Mouse (Mus musculus) heart, embryonic 14.5 days (tissue): Measurements from ENCODE around the gene Kirrel. TPM values are rescaled to one million over a fixed set of nuclear protein-coding genes. Genes with fewer than 3 reads are reported as not detected.

Experiments
- ATAC-seq: fragments of 200-750 bp; cut with Nextera tagmentation; 2 replicates; pipeline ENCODE4 v1.8.0; 2017; ENCODE audit warnings: low read depth, moderate TSS enrichment; ENCODE audit not compliant: insufficient number of reproducible peaks, insufficient read depth, low FRiP score
- H3K27ac ChIP-seq, 2 experiments: fragments of 200-500 bp in 1 of 2; fragments of 300-500 bp in 1 of 2; sonication (generic) in 1 of 2; replicated peaks in 1 of 2; 2 replicates each; pipeline ENCODE4 v1.5.1; 2012 to 2014; ENCODE audit warnings: low read depth in 2 of 2, low read length in 2 of 2, control low read depth in 1 of 2, mild to moderate bottlenecking in 1 of 2, mixed read lengths in 1 of 2; ENCODE audit not compliant: control insufficient read depth in 1 of 2, insufficient read depth in 1 of 2
- H3K27me3 ChIP-seq: fragments of 300-500 bp; sonication (generic); 2 replicates; pipeline ENCODE4 v1.6.1; 2014; ENCODE audit warnings: mild to moderate bottlenecking, low read length, control low read depth; ENCODE audit not compliant: control insufficient read depth, insufficient read depth
- H3K36me3 ChIP-seq: fragments of 300-500 bp; sonication (generic); 2 replicates; pipeline ENCODE4 v1.6.1; 2014; ENCODE audit warnings: mild to moderate bottlenecking, control low read depth, low read length, mixed read lengths; ENCODE audit not compliant: control insufficient read depth, insufficient read depth
- H3K4me1 ChIP-seq, 2 experiments: fragments of 200-500 bp in 1 of 2; fragments of 300-500 bp in 1 of 2; sonication (generic) in 1 of 2; 2 replicates each; pipeline ENCODE4 v1.6.1; 2012 to 2014; ENCODE audit warnings: low read length in 2 of 2, control low read depth in 1 of 2, mixed read lengths in 1 of 2; ENCODE audit not compliant: control insufficient read depth in 2 of 2, insufficient read depth in 2 of 2
- H3K4me2 ChIP-seq: fragments of 300-500 bp; sonication (generic); 2 replicates; pipeline ENCODE4 v1.6.1; 2014; ENCODE audit warnings: mild to moderate bottlenecking, low read length
- H3K4me3 ChIP-seq, 2 experiments: fragments of 200-500 bp in 1 of 2; fragments of 300-500 bp in 1 of 2; sonication (generic) in 1 of 2; 2 replicates each; pipeline ENCODE4 v1.5.1; 2012 to 2014; ENCODE audit warnings: low read length in 2 of 2, mild to moderate bottlenecking in 2 of 2, control low read depth in 1 of 2, low read depth in 1 of 2, moderate library complexity in 1 of 2; ENCODE audit not compliant: control insufficient read depth in 1 of 2, insufficient read depth in 1 of 2
- H3K9ac ChIP-seq: fragments of 300-500 bp; sonication (generic); 2 replicates; pipeline ENCODE4 v1.6.1; 2014; ENCODE audit warnings: mild to moderate bottlenecking, low read length
- H3K9me3 ChIP-seq: fragments of 300-500 bp; sonication (generic); 2 replicates; pipeline ENCODE4 v1.6.1; 2016; ENCODE audit warnings: low read length, control low read depth; ENCODE audit not compliant: control insufficient read depth
- WGBS: fragments of 180-500 bp; shearing (Covaris S2); extraction: QIAGEN DNeasy Blood & Tissue Kit; methylation state at CpG from one replicate; pipeline ENCODE4 v1.1.7; 2014; 5-methylcytosine and 5-hydroxymethylcytosine counted together
- polyA plus RNA-seq: library from polyadenylated mRNA; unstranded; fragments of >200 nt; fragmentation: Nextera tagmentation; extraction: Ambion mirVana; gene quantifications from 2 replicates; pipeline ENCODE4 v1.2.1, GENCODE M21; 2014

The Kirrel gene
- polyA plus RNA-seq, 1 experiment from 2014 or later, result 7.3 TPM

DNA sequence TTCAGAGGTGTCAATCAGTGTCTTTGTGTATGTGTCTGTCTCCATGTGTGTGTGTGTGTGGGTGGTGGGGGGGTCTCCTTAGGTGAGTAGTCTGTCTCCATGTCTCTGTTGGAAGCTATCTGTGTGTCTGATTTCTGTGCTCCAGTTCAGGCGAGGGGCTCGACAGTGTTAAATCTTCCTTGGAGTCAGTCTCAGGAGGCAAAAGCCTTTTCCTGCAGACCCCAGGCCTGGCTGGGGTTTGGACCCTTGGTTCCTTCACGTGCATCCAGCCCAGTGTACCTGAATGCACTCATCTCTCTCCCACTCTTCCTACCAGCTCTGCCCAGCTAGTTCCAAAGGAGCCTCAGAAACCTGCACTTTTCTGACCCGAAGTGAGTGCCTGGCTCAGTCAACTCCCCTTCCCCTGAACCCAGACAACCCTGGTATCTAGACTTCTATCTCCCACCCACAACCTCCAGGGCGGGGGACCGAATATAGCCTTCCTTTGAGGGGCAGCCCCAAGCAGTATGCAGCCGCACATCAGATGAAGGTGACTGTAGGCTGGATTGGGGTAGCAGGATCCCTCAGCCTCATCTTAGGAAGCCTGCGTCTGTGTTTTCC, 961 bp downstream of the Kirrel start:
- H3K27me3 ChIP-seq, result no peaks in the 10 kb centered on the region; the same call in 1 of the 2 replicates
- no peaks in the 10 kb centered on the region for H3K36me3 ChIP-seq
- no peak for ATAC-seq
- H3K9ac ChIP-seq, result peak overlapping the region; percentile 91
- peak overlapping the region; percentile 75 to 82 for H3K27ac ChIP-seq
- peaks cover 23 to 45% of the 10 kb centered on the region in 2 experiments for H3K4me1 ChIP-seq
- H3K9me3 ChIP-seq, result no peaks in the 10 kb centered on the region
- WGBS, result 1% methylated on average over 8 of the region's 8 CpGs
- H3K4me2 ChIP-seq, result peak overlapping the region; percentile 91
- peak overlapping the region; percentile 74 to 83 for H3K4me3 ChIP-seq

DNA sequence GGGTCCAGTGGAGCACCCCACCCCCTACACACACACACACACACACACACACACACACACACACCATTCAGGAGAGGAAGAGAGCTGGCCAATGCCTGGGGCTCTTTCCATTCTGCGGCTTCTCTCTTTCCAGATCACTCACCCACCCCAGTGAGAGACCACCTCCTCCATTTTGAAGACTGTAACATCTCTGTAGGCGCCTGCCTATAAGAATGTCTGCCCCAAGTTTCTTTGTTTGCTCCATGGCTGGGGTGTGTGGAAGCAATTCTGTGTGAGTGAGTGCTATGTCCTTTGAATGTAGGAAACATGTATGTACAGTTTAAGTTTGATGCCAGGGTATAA, 1.5 kb downstream of the Kirrel start:
- 5% methylated on average over 2 of the region's 2 CpGs for WGBS
- H3K27me3 ChIP-seq, result no peaks in the 10 kb centered on the region; the same call in 1 of the 2 replicates
- peak overlapping the region; percentile 74 to 83 for H3K4me3 ChIP-seq
- H3K36me3 ChIP-seq, result no peaks in the 10 kb centered on the region
- H3K9me3 ChIP-seq, result no peaks in the 10 kb centered on the region
- no peak for ATAC-seq
- peak overlapping the region; percentile 75 to 82 for H3K27ac ChIP-seq
- peaks cover 27 to 50% of the 10 kb centered on the region in 2 experiments for H3K4me1 ChIP-seq
- H3K9ac ChIP-seq, result peak overlapping the region; percentile 91
- H3K4me2 ChIP-seq, result peak overlapping the region; percentile 91

DNA sequence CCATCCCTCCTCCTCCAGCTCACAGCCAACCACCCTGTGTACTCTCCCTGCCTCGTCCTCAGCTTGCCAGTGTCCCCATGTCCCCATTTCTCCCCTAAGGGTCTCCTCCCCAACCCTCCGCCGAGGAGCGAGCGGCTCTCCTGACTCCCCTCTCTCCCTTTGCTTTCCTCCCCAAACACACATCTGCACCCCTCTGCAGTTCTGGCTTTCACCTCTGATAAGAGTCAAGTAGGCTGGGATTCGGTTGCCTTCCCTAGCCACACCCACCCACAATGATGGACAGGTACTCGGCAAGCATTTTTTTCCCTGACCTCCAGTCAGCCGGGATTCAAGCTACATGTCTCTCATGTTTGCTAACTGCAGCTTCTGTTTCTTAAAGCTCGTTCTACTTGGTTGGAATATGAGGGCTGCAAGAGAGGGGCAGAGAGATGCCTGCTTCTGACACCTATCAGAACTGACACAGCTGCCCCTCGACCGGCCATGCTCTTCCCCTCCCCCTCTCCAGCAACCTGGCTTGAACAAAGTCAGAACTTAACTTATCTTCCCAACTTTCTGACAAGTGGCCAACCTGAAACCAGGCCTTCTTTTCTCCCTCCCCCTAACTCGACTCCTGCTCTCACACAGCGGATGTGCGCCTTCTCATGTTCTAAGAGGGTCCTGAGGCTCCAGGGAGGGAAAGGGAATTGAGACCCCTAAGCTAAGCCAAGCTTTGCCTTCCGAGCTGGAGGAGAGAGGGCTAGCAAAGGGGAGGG, 2.0 kb downstream of the Kirrel start:
- H3K4me1 ChIP-seq, result peaks cover 32 to 55% of the 10 kb centered on the region in 2 experiments
- H3K27ac ChIP-seq, result peak overlapping the region; percentile 75 to 82
- no peaks in the 10 kb centered on the region for H3K9me3 ChIP-seq
- H3K36me3 ChIP-seq, result no peaks in the 10 kb centered on the region
- H3K4me2 ChIP-seq, result peak overlapping the region; percentile 91
- peak overlapping the region; percentile 74 to 83 for H3K4me3 ChIP-seq
- 0% methylated on average over 15 of the region's 15 CpGs for WGBS
- no peaks in the 10 kb centered on the region; the same call in 1 of the 2 replicates for H3K27me3 ChIP-seq
- peak overlapping the region; percentile 91 for H3K9ac ChIP-seq
- 0 out of 2 replicates have a peak, but pooled peaks have one; percentile 8 for ATAC-seq

DNA sequence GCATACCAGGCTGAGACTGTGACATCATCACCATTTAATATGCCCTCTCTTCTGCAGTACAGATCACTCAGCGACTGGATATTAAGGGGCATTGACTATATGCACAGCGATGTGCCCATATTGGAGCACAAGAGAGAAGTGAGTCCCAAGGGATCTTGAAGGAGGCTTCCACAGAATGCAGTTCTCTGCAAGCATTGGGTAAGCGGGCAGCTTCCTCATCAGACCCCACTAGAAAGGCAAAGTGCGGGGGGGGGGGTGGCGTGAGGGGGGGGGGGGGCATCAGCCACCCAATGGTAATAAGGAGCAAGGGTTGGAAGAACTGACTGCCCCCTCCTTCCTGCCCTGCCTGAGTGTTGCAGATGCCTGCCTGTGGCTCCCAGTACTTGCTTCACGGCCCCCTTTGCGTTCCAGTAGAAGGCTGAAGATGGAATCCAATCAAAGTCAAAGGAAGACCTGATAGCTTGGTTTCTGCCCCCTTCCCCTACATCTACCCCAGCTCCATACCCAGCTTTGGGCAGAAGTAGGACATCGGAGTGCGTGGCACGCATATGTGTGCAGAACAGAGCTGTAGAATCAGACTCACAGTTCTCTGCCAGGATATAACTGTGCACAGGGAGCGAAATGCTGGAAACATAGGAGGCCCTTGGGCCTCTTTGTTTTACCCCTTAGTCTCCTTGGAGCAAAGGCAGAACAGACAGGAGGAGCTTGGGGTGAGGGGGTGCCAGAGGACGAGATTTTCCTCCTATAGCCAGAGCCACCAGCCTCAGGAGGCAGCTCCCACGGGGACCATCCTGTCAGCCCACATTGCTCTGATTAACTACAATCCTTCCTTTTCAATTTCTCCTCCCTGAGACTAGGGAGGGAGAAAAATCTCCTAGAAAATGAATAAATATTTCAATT, 3.1 kb downstream of the Kirrel start:
- peaks cover 34 to 61% of the 10 kb centered on the region in 2 experiments for H3K4me1 ChIP-seq
- ATAC-seq, result no peak
- WGBS, result 31% methylated on average over 13 of the region's 13 CpGs
- peak overlapping the region; percentile 53 to 82 for H3K27ac ChIP-seq
- no peaks in the 10 kb centered on the region; the same call in 1 of the 2 replicates for H3K27me3 ChIP-seq
- peak overlapping the region; percentile 91 for H3K9ac ChIP-seq
- H3K4me3 ChIP-seq, result peak overlapping the region; percentile 74 to 83
- peak overlapping the region; percentile 91 for H3K4me2 ChIP-seq
- H3K36me3 ChIP-seq, result 0 out of 2 replicates have a peak, but pooled peaks cover 5% of the 10 kb centered on the region
- H3K9me3 ChIP-seq, result no peaks in the 10 kb centered on the region

DNA sequence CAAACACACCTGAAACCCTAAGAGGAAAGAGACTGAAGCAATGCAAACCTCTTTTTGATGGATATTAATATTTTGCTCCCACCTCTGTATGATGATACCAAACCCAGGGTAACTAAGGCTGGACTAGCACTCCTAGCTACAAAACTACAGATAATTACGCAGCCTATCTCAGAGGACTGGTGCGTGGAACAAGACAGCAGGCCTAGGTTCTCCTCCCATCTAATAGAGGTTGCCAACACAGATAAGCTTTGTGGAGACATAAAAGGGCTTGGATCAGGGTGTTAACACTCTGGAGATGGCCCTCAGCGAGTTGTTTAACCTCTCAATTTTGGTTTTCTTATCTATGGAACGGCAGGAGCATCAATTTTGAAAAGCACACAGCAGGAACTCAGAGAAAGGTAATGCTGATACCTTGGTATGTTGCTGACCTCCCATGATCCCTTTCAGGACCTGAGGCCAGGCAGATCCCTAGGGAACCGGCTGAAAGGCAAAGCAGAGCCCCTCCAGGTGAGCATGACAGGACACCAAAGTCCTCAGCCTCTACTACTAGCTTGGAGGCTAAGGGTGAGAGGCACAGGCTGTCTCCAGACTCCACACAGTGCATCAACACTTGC, 5.0 kb downstream of the Kirrel start:
- no peaks in the 10 kb centered on the region for H3K9me3 ChIP-seq
- H3K4me3 ChIP-seq, result no peak overlapping the region
- H3K27me3 ChIP-seq, result no peaks in the 10 kb centered on the region
- no peak overlapping the region for H3K9ac ChIP-seq
- H3K4me2 ChIP-seq, result no peak overlapping the region
- no peak overlapping the region for H3K27ac ChIP-seq
- no peak for ATAC-seq
- peaks cover 47 to 72% of the 10 kb centered on the region in 2 experiments for H3K4me1 ChIP-seq
- 30% methylated on average over 5 of the region's 5 CpGs for WGBS
- H3K36me3 ChIP-seq, result peaks cover 9% of the 10 kb centered on the region; the same call in 1 of the 2 replicates

DNA sequence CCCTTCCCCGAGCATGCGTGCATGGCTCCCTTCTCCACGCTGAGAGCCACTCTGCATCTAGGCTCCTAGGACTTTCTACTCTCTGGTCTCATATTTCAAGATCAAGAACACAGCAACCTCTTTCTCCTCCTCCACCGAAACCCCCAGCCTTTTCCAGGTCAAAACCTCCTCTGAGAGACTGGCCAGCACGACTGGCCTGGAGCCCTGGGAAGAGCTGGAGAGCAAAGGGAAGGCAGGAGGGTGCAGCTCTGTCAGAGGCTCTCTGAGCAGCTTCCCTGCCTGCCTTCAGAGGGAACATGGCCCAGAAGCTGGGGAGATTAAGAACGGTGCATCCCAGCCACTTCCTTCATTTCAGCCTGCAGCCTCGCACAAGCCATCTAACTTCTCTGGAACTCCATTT, 5.8 kb downstream of the Kirrel start:
- peaks cover 13% of the 10 kb centered on the region; the same call in 1 of the 2 replicates for H3K36me3 ChIP-seq
- 0 out of 4 replicates have a peak overlapping the region, but pooled peaks of 1 of the 2 experiments have one; percentile 41 for H3K27ac ChIP-seq
- H3K9ac ChIP-seq, result peak overlapping the region; percentile 31; the same call in 1 of the 2 replicates
- no peaks in the 10 kb centered on the region for H3K9me3 ChIP-seq
- no peak overlapping the region for H3K4me3 ChIP-seq
- H3K4me2 ChIP-seq, result no peak overlapping the region
- WGBS, result 38% methylated on average over 7 of the region's 7 CpGs
- H3K4me1 ChIP-seq, result peaks cover 49 to 78% of the 10 kb centered on the region in 2 experiments
- H3K27me3 ChIP-seq, result no peaks in the 10 kb centered on the region
- no peak for ATAC-seq

DNA sequence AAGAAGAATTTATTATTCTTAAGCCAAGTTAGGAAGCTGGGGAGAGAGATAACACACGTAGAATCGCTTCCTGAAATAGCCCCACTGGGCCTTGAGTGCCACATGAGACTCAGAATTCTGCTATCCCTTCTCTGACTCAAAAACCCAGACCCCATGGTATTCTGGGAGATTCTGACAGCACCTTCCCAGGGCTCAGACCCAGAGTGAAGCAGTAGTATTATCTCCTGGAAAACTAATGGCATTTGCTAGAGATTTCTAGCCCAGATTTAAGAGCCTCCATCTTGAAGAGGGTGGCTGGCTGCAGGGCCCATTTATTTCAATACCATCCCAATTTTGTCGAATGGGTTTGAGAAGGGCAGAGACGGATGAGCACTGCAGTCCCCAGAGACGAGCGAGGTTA, 6.9 kb downstream of the Kirrel start:
- Histone ChIP-seq H3K36me3 (peaks cover 15% of the 10 kb centered on the region), H3K4me3 (no peak overlapping the region), H3K4me2 (no peak overlapping the region), H3K9me3 (no peaks in the 10 kb centered on the region), H3K4me1 (peaks cover 51 to 81% of the 10 kb centered on the region in 2 experiments), H3K9ac (no peak overlapping the region), H3K27me3 (no peaks in the 10 kb centered on the region), H3K27ac (0 out of 4 replicates have a peak overlapping the region, but pooled peaks of 1 of the 2 experiments have one; percentile 22)
- WGBS, result 49% methylated on average over 6 of the region's 6 CpGs
- ATAC-seq, result no peak
